Mouse (Mus musculus): ENCODE data around the gene Gtf3c2.

Gene Gtf3c2

GRCm38 (mm10) chr5:31197072-31197471, 17.1 kb upstream of the Gtf3c2 start:
- no peak for DNase-seq

GRCm38 (mm10) chr5:31196207-31196606, 16.3 kb upstream of the Gtf3c2 start:
- no peak for DNase-seq

- DNase-seq, result no peak
Measured at GRCm38 (mm10) chr5:31195671-31196070, 15.7 kb upstream of the Gtf3c2 start.

- no peak for DNase-seq
Measured at GRCm38 (mm10) chr5:31194486-31195485, 14.8 kb upstream of the Gtf3c2 start.

- no peak for DNase-seq
Measured at GRCm38 (mm10) chr5:31193631-31194281, 13.8 kb upstream of the Gtf3c2 start.

- DNase-seq, result peak; percentile 99 to 100
Measured at GRCm38 (mm10) chr5:31192939-31193630, 13.1 kb upstream of the Gtf3c2 start, which contains the start of the genes Snx17 and Eif2b4. Gene Snx17, plus strand, starts transcription at chr5:31193227. Gene Eif2b4, minus strand, starts transcription at chr5:31193430.

GRCm38 (mm10) chr5:31192045-31192938, 12.3 kb upstream of the Gtf3c2 start:
- no peak for DNase-seq

- DNase-seq, result no peak
Measured at GRCm38 (mm10) chr5:31190201-31190600, 10.3 kb upstream of the Gtf3c2 start.

- DNase-seq, result no peak
Measured at GRCm38 (mm10) chr5:31188223-31188840, 8.4 kb upstream of the Gtf3c2 start.

- DNase-seq, result no peak
Measured at GRCm38 (mm10) chr5:31183678-31184077, 3.7 kb upstream of the Gtf3c2 start.

GRCm38 (mm10) chr5:31181183-31181770, 1.3 kb upstream of the Gtf3c2 start:
- DNase-seq, result no peak

- no peak for DNase-seq
Measured at GRCm38 (mm10) chr5:31179301-31179765, 611 bp downstream of the Gtf3c2 start.

GRCm38 (mm10) chr5:31168630-31169029, 11.3 kb downstream of the Gtf3c2 start:
- DNase-seq, result no peak

- DNase-seq, result no peak
Measured at GRCm38 (mm10) chr5:31164878-31165277, 15.1 kb downstream of the Gtf3c2 start.

GRCm38 (mm10) chr5:31162462-31162861, 17.5 kb downstream of the Gtf3c2 start:
- DNase-seq, result no peak

GRCm38 (mm10) chr5:31154152-31154553, 25.8 kb downstream of the Gtf3c2 start, which contains the start of gene Mpv17:
Gene Mpv17, minus strand, starts transcription at chr5:31154251.
- peak; percentile 83 to 89 for DNase-seq

GRCm38 (mm10) chr5:31153516-31154151, 26.3 kb downstream of the Gtf3c2 start:
- DNase-seq, result no peak

GRCm38 (mm10) chr5:31151746-31152145, 28.2 kb downstream of the Gtf3c2 start:
- DNase-seq, result peak; percentile 65 to 74

- DNase-seq, result peak; percentile 20 to 30
Measured at GRCm38 (mm10) chr5:31149781-31150180, 30.2 kb downstream of the Gtf3c2 start.

- DNase-seq, result no peak
Measured at GRCm38 (mm10) chr5:31138968-31139425, 40.9 kb downstream of the Gtf3c2 start.
